Mouse (Mus musculus) CH12.LX (cell line): Measurements from ENCODE around the gene Catip.

Experiments
- CHD1 ChIP-seq: IDR thresholded peaks from 2 replicates; pipeline ENCODE4 v1.6.1; 2012; ENCODE audit warnings: low read depth, low read length, improper control_type of control experiment, inconsistent platforms
- CTCF ChIP-seq, 2 experiments: IDR thresholded peaks in 1 of 2; conservative IDR thresholded peaks in 1 of 2; 2 replicates each; pipeline ENCODE4 v1.5.1; 2011 to 2012; ENCODE audit warnings: low read depth in 2 of 2, low read length in 2 of 2, improper control_type of control experiment in 1 of 2, inconsistent platforms in 1 of 2, mild to moderate bottlenecking in 1 of 2, moderate library complexity in 1 of 2
- EP300 ChIP-seq: IDR thresholded peaks from 2 replicates; pipeline ENCODE4 v1.6.1; 2011; ENCODE audit warnings: low read length, improper control_type of control experiment
- GABPA ChIP-seq: IDR thresholded peaks from 2 replicates; pipeline ENCODE4 v1.6.1; 2012; ENCODE audit warnings: low read depth, low read length, improper control_type of control experiment, inconsistent platforms; ENCODE audit not compliant: insufficient replicate concordance
- JUN ChIP-seq: IDR thresholded peaks from 2 replicates; pipeline ENCODE4 v1.6.1; 2011; ENCODE audit warnings: low read depth, mild to moderate bottlenecking, low read length, improper control_type of control experiment, moderate library complexity; ENCODE audit not compliant: insufficient read depth
- MXI1 ChIP-seq: IDR thresholded peaks from 2 replicates; pipeline ENCODE4 v1.6.1; 2011; ENCODE audit warnings: mild to moderate bottlenecking, low read depth, low read length, improper control_type of control experiment
- NELFE ChIP-seq: IDR thresholded peaks from 2 replicates; pipeline ENCODE4 v1.6.1; 2011; ENCODE audit warnings: low read depth, low read length, improper control_type of control experiment
- NRF1 ChIP-seq: IDR thresholded peaks from 2 replicates; pipeline ENCODE4 v1.6.1; 2014; ENCODE audit warnings: low read depth, mild to moderate bottlenecking, inconsistent platforms, low read length, improper control_type of control experiment, moderate library complexity
- POLR2A ChIP-seq: IDR thresholded peaks from 2 replicates; pipeline ENCODE4 v1.6.1; 2011; ENCODE audit warnings: low read depth, mild to moderate bottlenecking, improper control_type of control experiment, low read length
- RAD21 ChIP-seq: IDR thresholded peaks from 2 replicates; pipeline ENCODE4 v1.6.1; 2011; ENCODE audit warnings: low read depth, mild to moderate bottlenecking, low read length, improper control_type of control experiment, moderate library complexity
- SIN3A ChIP-seq: IDR thresholded peaks from 2 replicates; pipeline ENCODE4 v1.6.1; 2012; ENCODE audit warnings: low read length, improper control_type of control experiment, inconsistent platforms
- UBTF ChIP-seq: IDR thresholded peaks from 2 replicates; pipeline ENCODE4 v1.6.1; 2012; ENCODE audit warnings: low read depth, mild to moderate bottlenecking, inconsistent platforms, low read length, improper control_type of control experiment, moderate library complexity
- USF2 ChIP-seq: conservative IDR thresholded peaks from 2 replicates; pipeline ENCODE4 v1.6.1; 2011; ENCODE audit warnings: low read depth, low read length, improper control_type of control experiment
- ZMIZ1 ChIP-seq: IDR thresholded peaks from 2 replicates; pipeline ENCODE4 v1.6.1; 2012; ENCODE audit warnings: low read depth, mild to moderate bottlenecking, inconsistent platforms, low read length, improper control_type of control experiment

- TF ChIP-seq MXI1 (no peak), CTCF (conservative IDR thresholded peaks at IDR 0.05 in 1 of 2, IDR thresholded peaks at IDR 0.05 in 1 of 2; ENCODE audit: low read depth in 2 of 2, low read length in 2 of 2) (no peak), CHD1 (no peak), UBTF (no peak), JUN (no peak), POLR2A (no peak), ZMIZ1 (no peak), GABPA (no peak), RAD21 (no peak), USF2 (no peak), SIN3A (no peak), NELFE (no peak), NRF1 (no peak), EP300 (no peak)
Measured at GRCm38 (mm10) chr1:74411753-74412325, 49.9 kb downstream of the Catip start.
